Mouse (Mus musculus): ENCODE measurements around the gene Asna1. TPM values are rescaled to one million over a fixed set of nuclear protein-coding genes. Genes with fewer than 3 reads are reported as not detected.

Asna1 gene
- polyA plus RNA-seq, 1 experiment from 2014 or later, result 129 TPM

GRCm38 (mm10) chr8:85036718-85037365 is 11.8 kb upstream of the Asna1 start, which contains the start of gene Tnpo2:
Gene Tnpo2, plus strand, starts transcription at chr8:85036915.
- peak within 1 kb of the TSS; percentile 80 for H3K4me3 ChIP-seq (ENCODE audit: low read depth, low read length)
- peaks cover 21% of the 10 kb centered on the region for H3K4me1 ChIP-seq (ENCODE audit: control insufficient read depth, insufficient read depth, low read length)
- peak within 1 kb of the TSS; percentile 64 for H3K4me2 ChIP-seq
- H3K9ac ChIP-seq (ENCODE audit: low read length), result peak within 1 kb of the TSS; percentile 76
- WGBS, result under 1% methylated on average over 54 of the region's 59 CpGs
- H3K27me3 ChIP-seq (ENCODE audit: control insufficient read depth, insufficient read depth, low read length), result no peaks in the 10 kb centered on the region
- ATAC-seq (ENCODE audit: low FRiP score) (peak; percentile 93), DNase-seq (ENCODE audit: low spot score, missing footprints) (peak; percentile 98)
- H3K27ac ChIP-seq (ENCODE audit: low read depth, low read length), result peak within 1 kb of the TSS; percentile 99
- H3K9me3 ChIP-seq (ENCODE audit: control insufficient read depth, low read length), result no peaks in the 10 kb centered on the region
- peaks cover 12% of the 10 kb centered on the region; the same call in 1 of the 2 replicates for H3K36me3 ChIP-seq (ENCODE audit: control insufficient read depth, insufficient read depth, low read length)

DNA sequence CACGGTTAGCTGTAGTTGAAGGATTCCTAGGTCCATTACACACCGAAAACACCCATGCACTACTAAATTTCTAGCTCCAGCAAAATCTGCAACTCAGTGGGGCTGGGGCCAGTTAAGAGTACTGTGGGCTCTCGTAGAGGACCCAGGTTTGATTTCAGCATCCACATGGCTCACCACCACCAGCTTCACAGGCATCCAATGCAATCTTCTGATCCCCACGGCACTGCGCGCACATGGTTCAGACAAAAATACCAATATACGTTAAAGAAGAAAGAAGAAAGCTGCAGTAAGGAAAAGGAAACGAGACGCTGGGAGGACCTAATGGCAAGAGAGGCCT is 11.3 kb upstream of the Asna1 start:
- Histone ChIP-seq H3K4me1 (ENCODE audit: control insufficient read depth, insufficient read depth, low read length) (peaks cover 21% of the 10 kb centered on the region), H3K36me3 (ENCODE audit: control insufficient read depth, insufficient read depth, low read length) (peaks cover 11% of the 10 kb centered on the region; the same call in 1 of the 2 replicates), H3K27me3 (ENCODE audit: control insufficient read depth, insufficient read depth, low read length) (no peaks in the 10 kb centered on the region), H3K9me3 (ENCODE audit: control insufficient read depth, low read length) (no peaks in the 10 kb centered on the region), H3K4me2 (peak overlapping the region; percentile 64), H3K9ac (ENCODE audit: low read length) (peak overlapping the region; percentile 76), H3K4me3 (ENCODE audit: low read depth, low read length) (peak overlapping the region; percentile 80), H3K27ac (ENCODE audit: low read depth, low read length) (peak overlapping the region; percentile 35)
- WGBS, result under 1% methylated on average over 9 of the region's 9 CpGs
- ATAC-seq (ENCODE audit: low FRiP score), result peak; percentile 40
- DNase-seq (ENCODE audit: low spot score, missing footprints), result no peak

DNA sequence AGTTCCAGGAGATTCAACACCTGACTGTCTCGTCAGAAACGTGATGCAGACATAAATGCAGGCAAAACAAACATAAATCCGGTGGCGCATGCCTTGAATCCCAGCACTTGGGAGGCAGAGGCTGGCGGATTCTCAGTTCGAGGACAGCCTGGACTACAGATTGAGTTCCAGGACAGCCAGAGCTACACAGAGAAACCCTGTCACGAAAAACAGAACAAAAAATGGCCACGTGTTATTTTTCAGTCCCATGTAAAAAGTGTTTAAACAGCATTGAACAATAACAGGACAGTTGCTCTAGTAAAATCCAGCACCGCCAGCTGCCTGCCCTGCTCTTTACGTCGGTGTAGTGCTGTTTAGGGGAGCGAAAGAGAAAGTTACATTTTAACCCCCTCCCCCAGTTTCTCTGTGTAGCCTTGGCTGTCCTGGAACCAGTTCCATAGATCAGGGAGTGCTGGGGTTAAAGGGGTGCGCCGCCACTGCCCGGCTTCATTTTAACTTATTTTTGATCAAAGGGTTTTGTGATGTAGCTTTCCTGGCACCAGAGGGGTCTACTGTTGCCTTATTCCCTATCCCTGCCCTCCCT is 10.7 kb upstream of the Asna1 start:
- ATAC-seq (ENCODE audit: low FRiP score) (peak; percentile 8), DNase-seq (ENCODE audit: low spot score, missing footprints) (peak; percentile 93)
- Histone ChIP-seq H3K4me1 (ENCODE audit: control insufficient read depth, insufficient read depth, low read length) (peaks cover 21% of the 10 kb centered on the region), H3K9me3 (ENCODE audit: control insufficient read depth, low read length) (no peaks in the 10 kb centered on the region), H3K36me3 (ENCODE audit: control insufficient read depth, insufficient read depth, low read length) (peaks cover 6% of the 10 kb centered on the region; the same call in 1 of the 2 replicates), H3K27me3 (ENCODE audit: control insufficient read depth, insufficient read depth, low read length) (no peaks in the 10 kb centered on the region), H3K27ac (ENCODE audit: low read depth, low read length) (peak overlapping the region; percentile 35), H3K4me3 (ENCODE audit: low read depth, low read length) (peak overlapping the region; percentile 80), H3K4me2 (peak overlapping the region; percentile 64), H3K9ac (ENCODE audit: low read length) (peak overlapping the region; percentile 76)
- 2% methylated on average over 15 of the region's 15 CpGs for WGBS

DNA sequence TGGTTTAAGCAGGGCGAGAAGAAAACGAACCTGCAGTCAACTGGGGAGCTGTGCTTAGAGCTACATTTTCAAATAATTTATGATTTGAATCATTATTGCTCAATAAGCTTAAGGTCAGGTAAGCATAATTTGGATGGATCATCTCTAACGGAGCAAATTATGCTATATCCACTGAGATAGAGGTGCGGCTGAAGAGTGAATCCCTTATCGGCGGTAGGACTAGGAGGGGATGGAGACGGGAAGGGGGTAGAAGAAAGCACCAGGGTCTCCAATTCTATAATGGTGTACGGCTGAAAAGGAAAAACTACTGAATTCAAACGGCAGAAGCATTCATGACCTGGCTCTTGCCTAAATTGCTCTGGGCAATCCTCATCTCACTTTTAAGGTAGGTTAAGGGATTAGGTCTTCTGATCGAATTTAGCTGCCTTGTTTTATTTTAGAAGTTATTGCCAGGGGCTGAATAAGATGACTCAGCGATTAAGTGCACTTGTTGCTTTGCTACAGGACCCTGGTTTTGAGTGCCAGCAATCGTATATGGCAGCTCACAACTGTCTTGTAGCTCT is 10.2 kb upstream of the Asna1 start:
- peak overlapping the region; percentile 64 for H3K4me2 ChIP-seq
- H3K36me3 ChIP-seq (ENCODE audit: control insufficient read depth, insufficient read depth, low read length), result peaks cover 7% of the 10 kb centered on the region; the same call in 1 of the 2 replicates
- H3K27me3 ChIP-seq (ENCODE audit: control insufficient read depth, insufficient read depth, low read length), result no peaks in the 10 kb centered on the region
- DNase-seq (ENCODE audit: low spot score, missing footprints) (no peak), ATAC-seq (ENCODE audit: low FRiP score) (no peak)
- H3K27ac ChIP-seq (ENCODE audit: low read depth, low read length), result no peak overlapping the region
- peaks cover 21% of the 10 kb centered on the region for H3K4me1 ChIP-seq (ENCODE audit: control insufficient read depth, insufficient read depth, low read length)
- H3K9ac ChIP-seq (ENCODE audit: low read length), result peak overlapping the region; percentile 76
- peak overlapping the region; percentile 80 for H3K4me3 ChIP-seq (ENCODE audit: low read depth, low read length)
- WGBS, result 4% methylated on average over 12 of the region's 12 CpGs
- H3K9me3 ChIP-seq (ENCODE audit: control insufficient read depth, low read length), result no peaks in the 10 kb centered on the region

DNA sequence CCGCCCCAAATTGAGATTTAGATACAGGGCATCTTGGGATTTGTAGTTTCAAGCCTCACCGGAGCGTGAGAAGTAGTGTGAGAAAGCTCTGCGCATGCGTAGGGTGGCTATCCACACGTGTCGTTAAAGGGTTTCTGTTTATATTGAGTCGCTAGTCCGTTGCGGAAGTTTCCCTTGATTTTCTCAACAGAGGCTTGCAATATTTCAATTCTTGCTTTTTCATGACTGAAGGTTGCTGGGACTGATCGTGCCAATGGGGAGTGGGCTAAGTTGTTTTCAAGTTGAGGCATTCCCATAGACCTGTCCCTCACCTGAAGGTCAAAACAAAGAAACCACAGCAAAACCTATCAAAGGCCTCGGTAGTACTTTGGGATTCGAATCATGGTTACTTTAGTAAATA is 9.7 kb upstream of the Asna1 start:
- ATAC-seq (ENCODE audit: low FRiP score), result no peak
- DNase-seq (ENCODE audit: low spot score, missing footprints), result peak; percentile 94
- H3K4me3 ChIP-seq (ENCODE audit: low read depth, low read length), result peak overlapping the region; percentile 22
- peaks cover 10% of the 10 kb centered on the region; the same call in 1 of the 2 replicates for H3K36me3 ChIP-seq (ENCODE audit: control insufficient read depth, insufficient read depth, low read length)
- H3K27ac ChIP-seq (ENCODE audit: low read depth, low read length), result no peak overlapping the region
- H3K9ac ChIP-seq (ENCODE audit: low read length), result peak overlapping the region; percentile 76; the same call in 1 of the 2 replicates
- H3K27me3 ChIP-seq (ENCODE audit: control insufficient read depth, insufficient read depth, low read length), result no peaks in the 10 kb centered on the region
- 6% methylated on average over 13 of the region's 13 CpGs for WGBS
- peak overlapping the region; percentile 64 for H3K4me2 ChIP-seq
- H3K4me1 ChIP-seq (ENCODE audit: control insufficient read depth, insufficient read depth, low read length), result peaks cover 21% of the 10 kb centered on the region
- no peaks in the 10 kb centered on the region for H3K9me3 ChIP-seq (ENCODE audit: control insufficient read depth, low read length)

DNA sequence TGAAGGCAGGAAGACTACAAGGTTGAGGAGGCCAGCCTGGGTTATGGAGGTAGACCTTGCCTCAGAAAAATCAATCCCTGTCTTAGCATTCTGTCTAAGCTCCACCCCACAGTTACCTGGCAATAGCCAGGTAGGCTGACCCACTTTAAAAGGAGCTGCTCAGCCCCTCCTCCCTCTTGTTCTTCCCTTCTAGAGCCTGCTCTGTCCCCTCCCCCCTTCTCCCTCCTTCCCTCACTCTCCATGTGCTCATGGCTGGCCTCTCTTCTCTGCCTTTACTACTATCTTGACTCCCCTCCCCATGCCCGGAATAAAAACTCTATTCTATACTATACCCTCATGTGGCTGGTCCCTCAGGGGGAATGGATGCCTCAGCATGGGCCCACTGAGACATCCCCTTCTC is 8.8 kb upstream of the Asna1 start:
- WGBS, result 56% methylated on average over 1 of the region's 1 CpGs
- Histone ChIP-seq H3K36me3 (ENCODE audit: control insufficient read depth, insufficient read depth, low read length) (peaks cover 10% of the 10 kb centered on the region; the same call in 1 of the 2 replicates), H3K4me1 (ENCODE audit: control insufficient read depth, insufficient read depth, low read length) (peaks cover 22% of the 10 kb centered on the region), H3K4me3 (ENCODE audit: low read depth, low read length) (no peak overlapping the region), H3K9me3 (ENCODE audit: control insufficient read depth, low read length) (no peaks in the 10 kb centered on the region), H3K9ac (ENCODE audit: low read length) (no peak overlapping the region), H3K27ac (ENCODE audit: low read depth, low read length) (no peak overlapping the region), H3K27me3 (ENCODE audit: control insufficient read depth, insufficient read depth, low read length) (no peaks in the 10 kb centered on the region), H3K4me2 (no peak overlapping the region)
- DNase-seq (ENCODE audit: low spot score, missing footprints) (no peak), ATAC-seq (ENCODE audit: low FRiP score) (no peak)

DNA sequence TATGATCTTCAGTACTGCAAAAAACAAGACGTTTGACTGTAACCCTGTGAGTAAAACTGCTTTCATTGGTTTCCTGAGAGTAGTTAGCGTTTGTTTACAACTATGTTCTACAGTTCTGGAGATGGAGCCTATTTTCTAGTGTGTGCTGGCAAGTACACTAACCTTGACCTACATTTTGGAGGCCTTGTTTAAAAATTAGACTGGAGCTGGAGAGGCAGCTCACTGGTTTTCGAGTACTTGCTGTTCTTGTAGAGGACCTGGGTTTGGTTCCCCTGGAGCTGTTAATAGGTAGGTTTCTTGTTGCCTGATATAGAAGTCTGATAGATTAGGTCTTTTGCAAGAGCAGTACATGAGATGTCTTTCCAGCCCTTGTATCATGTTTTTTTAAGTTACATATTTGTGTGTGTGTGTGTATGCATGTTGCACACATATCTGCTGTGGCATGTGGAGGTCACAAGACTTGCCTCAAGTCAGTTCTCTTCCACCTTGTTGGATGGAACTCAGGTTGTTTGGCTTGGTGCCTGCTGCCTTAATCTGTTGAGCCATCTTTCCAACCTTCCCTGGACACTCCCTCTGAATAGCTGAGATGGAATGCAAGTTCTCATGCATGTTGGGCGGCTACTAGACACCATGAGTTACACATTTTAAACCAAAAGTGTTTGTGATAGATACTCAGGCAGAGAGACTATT is 7.7 kb upstream of the Asna1 start:
- ATAC-seq (ENCODE audit: low FRiP score), result no peak
- Histone ChIP-seq H3K27me3 (ENCODE audit: control insufficient read depth, insufficient read depth, low read length) (no peaks in the 10 kb centered on the region), H3K4me2 (no peak overlapping the region), H3K9ac (ENCODE audit: low read length) (no peak overlapping the region), H3K27ac (ENCODE audit: low read depth, low read length) (no peak overlapping the region), H3K36me3 (ENCODE audit: control insufficient read depth, insufficient read depth, low read length) (peaks cover 10% of the 10 kb centered on the region; the same call in 1 of the 2 replicates), H3K9me3 (ENCODE audit: control insufficient read depth, low read length) (no peaks in the 10 kb centered on the region), H3K4me3 (ENCODE audit: low read depth, low read length) (no peak overlapping the region), H3K4me1 (ENCODE audit: control insufficient read depth, insufficient read depth, low read length) (peaks cover 27% of the 10 kb centered on the region)
- DNase-seq (ENCODE audit: low spot score, missing footprints), result no peak
- WGBS, result 91% methylated on average over 4 of the region's 4 CpGs

DNA sequence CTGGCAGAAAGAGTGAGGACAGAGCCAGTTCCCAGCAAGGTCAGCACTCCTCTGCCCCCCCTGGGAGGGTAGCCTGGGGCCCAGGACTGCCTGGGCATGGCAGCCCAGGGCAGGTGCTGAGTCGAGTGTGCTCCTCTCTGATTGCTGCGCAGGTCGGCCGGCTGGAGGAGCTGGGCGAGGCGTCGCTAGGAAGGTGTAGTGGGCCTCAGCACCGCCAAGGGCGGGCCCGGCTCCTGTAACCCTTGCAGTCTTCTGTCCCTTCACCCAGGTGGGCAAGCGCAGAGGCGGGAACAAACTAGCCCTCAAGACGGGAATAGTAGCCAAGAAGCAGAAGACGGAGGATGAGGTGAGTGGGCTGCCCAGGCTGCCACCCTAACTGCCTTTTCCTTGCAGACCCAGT is 4.2 kb upstream of the Asna1 start:
- Histone ChIP-seq H3K4me1 (ENCODE audit: control insufficient read depth, insufficient read depth, low read length) (peaks cover 28% of the 10 kb centered on the region), H3K36me3 (ENCODE audit: control insufficient read depth, insufficient read depth, low read length) (peaks cover 10% of the 10 kb centered on the region; the same call in 1 of the 2 replicates), H3K9ac (ENCODE audit: low read length) (no peak overlapping the region), H3K27me3 (ENCODE audit: control insufficient read depth, insufficient read depth, low read length) (no peaks in the 10 kb centered on the region), H3K9me3 (ENCODE audit: control insufficient read depth, low read length) (no peaks in the 10 kb centered on the region), H3K27ac (ENCODE audit: low read depth, low read length) (no peak overlapping the region), H3K4me2 (no peak overlapping the region), H3K4me3 (ENCODE audit: low read depth, low read length) (no peak overlapping the region)
- no peak for ATAC-seq (ENCODE audit: low FRiP score)
- DNase-seq (ENCODE audit: low spot score, missing footprints), result no peak
- 91% methylated on average over 14 of the region's 14 CpGs for WGBS

All from midbrain, embryonic 11.5 days (tissue).